Mouse (Mus musculus) forebrain, embryonic 15.5 days (tissue): ENCODE data around the gene Mknk1. TPM values are rescaled to one million over a fixed set of nuclear protein-coding genes. Genes with fewer than 3 reads are reported as not detected.

Source experiments
- ATAC-seq: fragments of 200-750 bp; cut with Nextera tagmentation; replicated peaks from 2 replicates; pipeline ENCODE4 v1.8.0; 2017; ENCODE audit warnings: mild to moderate bottlenecking, moderate TSS enrichment, moderate library complexity
- H3K27ac ChIP-seq: fragments of 300-500 bp; sonication (generic); replicated peaks from 2 replicates; pipeline ENCODE4 v1.5.1; 2015; ENCODE audit warnings: mild to moderate bottlenecking, inconsistent platforms
- H3K27me3 ChIP-seq: fragments of 300-500 bp; sonication (generic); 2 replicates; pipeline ENCODE4 v1.6.1; 2015; ENCODE audit warnings: inconsistent platforms
- H3K36me3 ChIP-seq: fragments of 300-500 bp; sonication (generic); 2 replicates; pipeline ENCODE4 v1.6.1; 2015; ENCODE audit warnings: mild to moderate bottlenecking, inconsistent platforms
- H3K4me1 ChIP-seq: fragments of 300-500 bp; sonication (generic); 2 replicates; pipeline ENCODE4 v1.6.1; 2015; ENCODE audit warnings: inconsistent platforms
- H3K4me2 ChIP-seq: fragments of 300-500 bp; sonication (generic); replicated peaks from 2 replicates; pipeline ENCODE4 v1.6.1; 2015; ENCODE audit warnings: mild to moderate bottlenecking, inconsistent platforms
- H3K4me3 ChIP-seq: fragments of 300-500 bp; sonication (generic); 2 replicates; pipeline ENCODE4 v1.5.1; 2015; ENCODE audit warnings: mild to moderate bottlenecking, inconsistent platforms
- H3K9ac ChIP-seq: fragments of 300-500 bp; sonication (generic); replicated peaks from 2 replicates; pipeline ENCODE4 v1.6.1; 2015; ENCODE audit warnings: mild to moderate bottlenecking, inconsistent platforms
- H3K9me3 ChIP-seq: fragments of 300-500 bp; sonication (generic); 2 replicates; pipeline ENCODE4 v1.6.1; 2016; ENCODE audit warnings: inconsistent platforms
- WGBS: fragments of 180-500 bp; shearing (Covaris S2); methylation state at CpG from one replicate; pipeline ENCODE4 v1.1.7; 2015; ENCODE audit warnings: mixed read lengths; 5-methylcytosine and 5-hydroxymethylcytosine counted together
- polyA plus RNA-seq: library from polyadenylated mRNA; unstranded; fragments of >200 nt; fragmentation: Nextera tagmentation; extraction: Ambion mirVana; gene quantifications from 2 replicates; pipeline ENCODE4 v1.2.1, GENCODE M21; 2015

Gene Mknk1
- polyA plus RNA-seq, 1 experiment from 2014 or later, result 24.8 TPM

- no peaks in the 10 kb centered on the region for H3K9me3 ChIP-seq
Measured at GRCm38 (mm10) chr4:115848083-115848482, 9.1 kb downstream of the Mknk1 start.

GRCm38 (mm10) chr4:115848990-115849677 lies 10.1 kb downstream of the Mknk1 start:
- Histone ChIP-seq H3K9me3 (no peaks in the 10 kb centered on the region), H3K9ac (no peak overlapping the region), H3K4me3 (no peak overlapping the region), H3K27me3 (no peaks in the 10 kb centered on the region), H3K27ac (no peak overlapping the region), H3K4me1 (peaks cover 15% of the 10 kb centered on the region; the same call in 1 of the 2 replicates), H3K4me2 (no peak overlapping the region), H3K36me3 (0 out of 2 replicates have a peak, but pooled peaks cover 10% of the 10 kb centered on the region)
- 79% methylated on average over 8 of the region's 8 CpGs for WGBS
- ATAC-seq, result no peak

More at GRCm38 (mm10) chr4:115848083-115848482, 9.1 kb downstream of the Mknk1 start:
- H3K4me2 ChIP-seq, result no peak overlapping the region
- H3K27ac ChIP-seq, result no peak overlapping the region
- WGBS, result 96% methylated on average over 1 of the region's 1 CpGs
- peaks cover 15% of the 10 kb centered on the region; the same call in 1 of the 2 replicates for H3K4me1 ChIP-seq
- no peaks in the 10 kb centered on the region for H3K27me3 ChIP-seq
- H3K4me3 ChIP-seq, result no peak overlapping the region
- no peak for ATAC-seq
- H3K9ac ChIP-seq, result no peak overlapping the region
- 0 out of 2 replicates have a peak, but pooled peaks cover 10% of the 10 kb centered on the region for H3K36me3 ChIP-seq

DNA sequence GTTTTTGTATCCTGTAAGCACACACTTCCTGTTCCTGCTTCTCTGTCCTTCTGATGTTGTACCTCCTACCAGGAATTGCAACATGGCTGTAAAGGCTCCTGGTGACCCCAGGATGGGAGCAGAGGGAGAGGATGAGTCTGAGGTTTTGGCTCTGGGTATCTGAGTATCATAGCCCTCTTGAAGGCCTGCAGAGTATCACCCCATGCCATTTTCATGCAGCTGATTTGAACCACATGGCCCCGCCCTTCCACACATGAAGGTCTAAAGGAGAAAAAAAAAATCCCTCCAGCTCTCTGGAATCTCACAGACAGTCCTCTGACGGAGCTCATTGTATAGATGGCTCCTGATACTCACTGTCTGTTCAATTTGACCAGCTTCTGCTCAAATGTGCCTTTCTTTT lies 11.1 kb downstream of the Mknk1 start:
- WGBS, result 79% methylated on average over 2 of the region's 2 CpGs
- H3K4me1 ChIP-seq, result peaks cover 12% of the 10 kb centered on the region
- H3K27ac ChIP-seq, result no peak overlapping the region
- 0 out of 2 replicates have a peak, but pooled peaks cover 10% of the 10 kb centered on the region for H3K36me3 ChIP-seq
- H3K9ac ChIP-seq, result no peak overlapping the region
- H3K4me2 ChIP-seq, result no peak overlapping the region
- no peak for ATAC-seq
- H3K27me3 ChIP-seq, result no peaks in the 10 kb centered on the region
- H3K4me3 ChIP-seq, result no peak overlapping the region
- H3K9me3 ChIP-seq, result no peaks in the 10 kb centered on the region

DNA sequence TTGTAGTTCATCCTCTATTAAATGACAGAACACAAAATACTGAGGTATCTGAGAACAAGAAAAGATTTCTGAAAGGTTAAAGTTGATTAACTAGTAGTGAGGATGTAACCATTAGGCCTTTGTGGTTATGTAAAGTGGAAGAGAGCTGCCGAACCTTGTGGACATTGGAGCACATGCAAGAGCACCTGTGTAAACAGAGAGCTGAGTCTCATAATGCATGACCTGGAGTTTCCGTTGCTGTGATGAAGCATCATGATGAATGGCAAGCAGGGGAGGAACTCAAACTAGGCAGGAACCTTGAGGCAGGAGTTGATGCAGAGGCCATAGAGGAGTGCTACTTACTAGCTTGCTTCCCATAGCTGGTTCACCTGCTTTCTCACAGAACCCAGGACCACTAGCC lies 11.6 kb downstream of the Mknk1 start:
- Histone ChIP-seq H3K4me2 (no peak overlapping the region), H3K9me3 (no peaks in the 10 kb centered on the region), H3K27ac (no peak overlapping the region), H3K27me3 (no peaks in the 10 kb centered on the region), H3K4me1 (peaks cover 17% of the 10 kb centered on the region), H3K9ac (no peak overlapping the region), H3K36me3 (0 out of 2 replicates have a peak, but pooled peaks cover 10% of the 10 kb centered on the region), H3K4me3 (no peak overlapping the region)
- 67% methylated on average over 2 of the region's 2 CpGs for WGBS
- ATAC-seq, result no peak

GRCm38 (mm10) chr4:115851569-115851968 lies 12.6 kb downstream of the Mknk1 start:
- ATAC-seq, result no peak
- 93% methylated on average over 6 of the region's 6 CpGs for WGBS

DNA sequence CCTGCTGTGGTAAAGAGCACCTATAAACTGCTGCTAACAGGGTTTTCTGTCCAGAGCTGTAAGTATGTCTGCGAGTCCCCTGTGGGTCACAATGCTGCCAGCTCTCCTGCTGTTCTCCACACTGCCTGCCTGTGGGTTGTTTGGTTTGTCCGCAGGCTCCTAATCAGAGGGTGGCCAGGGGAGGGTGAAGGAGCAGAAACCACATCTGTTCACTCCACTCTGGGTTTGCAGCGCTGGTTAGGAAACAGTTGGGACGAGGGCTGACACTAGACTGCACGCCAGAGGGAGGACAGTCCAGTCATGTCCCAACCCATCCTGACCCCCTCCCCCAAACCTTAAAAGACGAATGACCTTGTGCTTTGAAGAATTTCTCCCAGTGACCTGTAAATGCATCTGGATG lies 16.1 kb downstream of the Mknk1 start:
- no peak overlapping the region for H3K9ac ChIP-seq

More at GRCm38 (mm10) chr4:115851569-115851968, 12.6 kb downstream of the Mknk1 start:
- Histone ChIP-seq H3K27ac (no peak overlapping the region), H3K36me3 (0 out of 2 replicates have a peak, but pooled peaks cover 10% of the 10 kb centered on the region), H3K9ac (no peak overlapping the region), H3K9me3 (no peaks in the 10 kb centered on the region), H3K4me3 (no peak overlapping the region), H3K4me2 (no peak overlapping the region), H3K27me3 (no peaks in the 10 kb centered on the region), H3K4me1 (peaks cover 26% of the 10 kb centered on the region)

DNA sequence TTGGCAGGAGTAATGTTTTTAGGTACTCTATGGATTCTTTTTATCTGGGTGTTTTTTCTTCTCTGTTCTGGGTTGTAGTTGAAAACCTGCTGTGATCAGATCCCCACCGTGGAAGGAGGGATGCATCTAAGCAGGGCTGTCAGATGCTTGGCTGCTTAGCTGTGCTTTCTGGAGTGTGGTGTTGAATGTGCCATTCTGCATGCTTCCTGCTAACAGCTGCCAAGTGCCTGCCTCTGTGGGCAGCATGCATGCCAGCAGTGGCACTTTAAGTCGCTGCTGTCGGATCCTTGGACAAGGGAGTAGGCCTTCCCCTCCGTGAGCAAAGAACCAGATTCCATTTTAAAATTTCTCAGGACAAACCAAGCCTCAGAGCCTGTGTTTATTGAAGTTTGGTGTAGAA lies 16.6 kb downstream of the Mknk1 start:
- H3K4me3 ChIP-seq, result no peak overlapping the region
- no peak overlapping the region for H3K9ac ChIP-seq
- WGBS, result 36% methylated on average over 4 of the region's 4 CpGs
- H3K27me3 ChIP-seq, result no peaks in the 10 kb centered on the region
- peak; percentile 53 for ATAC-seq
- H3K36me3 ChIP-seq, result peaks cover 2% of the 10 kb centered on the region; the same call in 1 of the 2 replicates
- H3K4me1 ChIP-seq, result peaks cover 20% of the 10 kb centered on the region
- no peak overlapping the region for H3K27ac ChIP-seq
- no peak overlapping the region for H3K4me2 ChIP-seq
- H3K9me3 ChIP-seq, result no peaks in the 10 kb centered on the region

More for the DNA sequence above, 16.1 kb downstream of the Mknk1 start:
- Histone ChIP-seq H3K4me3 (no peak overlapping the region), H3K4me2 (no peak overlapping the region), H3K27ac (no peak overlapping the region), H3K9me3 (no peaks in the 10 kb centered on the region), H3K4me1 (peaks cover 20% of the 10 kb centered on the region), H3K36me3 (peaks cover 5% of the 10 kb centered on the region; the same call in 1 of the 2 replicates), H3K27me3 (no peaks in the 10 kb centered on the region)
- WGBS, result 70% methylated on average over 6 of the region's 6 CpGs
- ATAC-seq, result no peak

- 34% methylated on average over 4 of the region's 4 CpGs for WGBS
Measured at GRCm38 (mm10) chr4:115856282-115856681, 17.3 kb downstream of the Mknk1 start.

DNA sequence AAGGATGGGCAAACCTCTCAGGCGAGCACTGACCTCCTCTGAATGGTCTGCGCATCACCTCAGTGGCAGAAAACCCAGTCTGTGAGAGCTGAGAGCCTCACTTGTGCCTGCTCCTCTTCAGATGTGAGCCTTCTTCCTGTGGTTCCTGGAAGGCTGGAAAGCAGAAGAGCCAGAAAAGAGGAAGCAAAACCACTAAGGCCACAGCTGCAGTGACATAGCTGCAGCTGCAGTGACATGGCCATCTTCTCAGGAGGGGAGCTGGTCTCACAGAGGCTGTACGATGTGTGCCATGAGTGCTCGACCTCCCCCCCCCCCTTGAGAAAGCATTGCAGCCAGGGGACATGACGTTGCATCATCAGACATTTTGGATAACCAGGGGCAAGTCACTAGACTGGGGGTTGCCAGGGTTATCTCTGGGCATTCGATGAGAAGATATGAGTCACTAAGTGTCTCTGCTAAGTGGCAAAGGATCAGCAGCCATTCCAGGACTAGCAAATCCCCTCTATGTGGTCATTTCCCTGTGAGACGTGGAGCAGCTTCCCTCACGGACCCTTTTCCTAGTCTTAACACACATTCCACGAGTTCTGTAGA lies 18.4 kb downstream of the Mknk1 start:
- Histone ChIP-seq H3K4me2 (no peak overlapping the region), H3K9me3 (no peaks in the 10 kb centered on the region), H3K4me1 (peaks cover 20% of the 10 kb centered on the region), H3K36me3 (peaks cover 7% of the 10 kb centered on the region), H3K27me3 (no peaks in the 10 kb centered on the region), H3K4me3 (no peak overlapping the region), H3K9ac (no peak overlapping the region), H3K27ac (no peak overlapping the region)
- 86% methylated on average over 9 of the region's 9 CpGs for WGBS
- no peak for ATAC-seq

More at GRCm38 (mm10) chr4:115856282-115856681, 17.3 kb downstream of the Mknk1 start:
- Histone ChIP-seq H3K36me3 (peaks cover 5% of the 10 kb centered on the region), H3K4me3 (no peak overlapping the region), H3K4me2 (no peak overlapping the region), H3K9ac (0 out of 2 replicates have a peak overlapping the region, but pooled peaks have one; percentile 7), H3K27me3 (no peaks in the 10 kb centered on the region), H3K4me1 (peaks cover 20% of the 10 kb centered on the region), H3K27ac (no peak overlapping the region), H3K9me3 (no peaks in the 10 kb centered on the region)
- ATAC-seq, result no peak

- Histone ChIP-seq H3K27me3 (no peaks in the 10 kb centered on the region), H3K4me2 (no peak overlapping the region), H3K27ac (no peak overlapping the region), H3K9me3 (no peaks in the 10 kb centered on the region), H3K36me3 (peaks cover 15% of the 10 kb centered on the region), H3K4me3 (no peak overlapping the region), H3K4me1 (no peaks in the 10 kb centered on the region), H3K9ac (no peak overlapping the region)
- 63% methylated on average over 7 of the region's 7 CpGs for WGBS
- ATAC-seq, result no peak
Measured at GRCm38 (mm10) chr4:115863352-115863751, 24.4 kb downstream of the Mknk1 start.

- ATAC-seq, result no peak
- H3K4me2 ChIP-seq, result no peak overlapping the region
- WGBS, result 50% methylated on average over 10 of the region's 10 CpGs
Measured at GRCm38 (mm10) chr4:115863880-115864279, 24.9 kb downstream of the Mknk1 start.

GRCm38 (mm10) chr4:115869512-115870210 lies 30.7 kb downstream of the Mknk1 start:
- WGBS, result 12% methylated on average over 16 of the region's 16 CpGs
- H3K27ac ChIP-seq, result 0 out of 2 replicates have a peak overlapping the region, but pooled peaks have one; percentile 17
- H3K36me3 ChIP-seq, result peaks cover 10% of the 10 kb centered on the region; the same call in 1 of the 2 replicates

More at GRCm38 (mm10) chr4:115863880-115864279, 24.9 kb downstream of the Mknk1 start:
- no peaks in the 10 kb centered on the region for H3K9me3 ChIP-seq
- no peak overlapping the region for H3K4me3 ChIP-seq
- H3K36me3 ChIP-seq, result peaks cover 15% of the 10 kb centered on the region
- no peaks in the 10 kb centered on the region for H3K4me1 ChIP-seq
- H3K27ac ChIP-seq, result no peak overlapping the region
- H3K27me3 ChIP-seq, result no peaks in the 10 kb centered on the region
- no peak overlapping the region for H3K9ac ChIP-seq

More at GRCm38 (mm10) chr4:115869512-115870210, 30.7 kb downstream of the Mknk1 start:
- Histone ChIP-seq H3K9me3 (no peaks in the 10 kb centered on the region), H3K4me1 (peaks cover 9% of the 10 kb centered on the region; the same call in 1 of the 2 replicates), H3K4me2 (no peak overlapping the region), H3K27me3 (no peaks in the 10 kb centered on the region), H3K9ac (no peak overlapping the region), H3K4me3 (no peak overlapping the region)
- no peak for ATAC-seq
